Mouse (Mus musculus): ENCODE measurements around the gene Nckap5.

Nckap5 gene

DNA sequence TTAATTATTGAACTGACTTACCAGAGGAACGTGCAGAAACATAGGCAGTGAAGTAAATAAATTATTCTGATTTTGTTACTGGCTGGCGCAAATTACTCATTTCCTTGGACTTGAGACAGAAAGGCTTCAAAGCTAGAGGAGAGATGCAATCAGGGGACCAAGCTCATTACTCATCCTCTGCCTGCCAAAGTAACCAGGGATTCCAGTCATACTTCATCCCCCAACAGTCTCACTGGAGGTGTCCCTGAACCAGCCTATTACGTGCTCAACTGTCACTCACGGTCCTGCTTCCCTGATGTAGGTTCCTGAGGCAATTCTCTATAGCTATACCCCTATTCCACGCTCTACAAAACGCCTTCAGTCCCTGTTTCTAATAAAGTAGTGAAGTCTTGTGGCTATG lies 466.0 kb downstream of the Nckap5 start:
- DNase-seq (ENCODE audit: low spot score in 2 of 2): no peak

GRCm38 (mm10) chr1:126360531-126361220 lies 469.9 kb downstream of the Nckap5 start:
- no peak for DNase-seq (ENCODE audit: low spot score in 2 of 2)

GRCm38 (mm10) chr1:126360111-126360510 lies 470.5 kb downstream of the Nckap5 start:
- DNase-seq (ENCODE audit: low spot score in 2 of 2): no peak

- no peak for DNase-seq (ENCODE audit: low spot score in 2 of 2)
These were observed 488.8 kb downstream of the Nckap5 start for GRCm38 (mm10) chr1:126341806-126342205.

DNA sequence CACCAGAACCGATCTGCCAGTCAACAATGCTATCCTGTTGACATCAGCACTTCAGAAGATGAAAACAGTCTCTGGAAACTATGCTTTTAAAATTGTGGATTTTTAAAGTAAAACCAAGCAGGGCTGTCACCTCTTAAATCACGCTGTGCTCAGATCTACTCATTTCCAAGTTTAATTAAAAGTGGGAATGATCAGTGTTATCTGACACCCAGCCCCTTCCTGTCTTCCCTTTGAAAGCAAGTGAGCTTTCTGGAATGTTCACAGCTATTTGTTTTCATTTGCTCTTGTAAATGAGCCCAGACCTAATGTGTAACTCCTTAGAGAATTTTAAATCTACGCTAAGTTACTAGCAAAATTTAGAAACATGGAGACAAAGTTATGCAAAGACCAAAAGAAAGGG lies 491.3 kb downstream of the Nckap5 start:
- DNase-seq (ENCODE audit: low spot score in 2 of 2): no peak

GRCm38 (mm10) chr1:126334202-126334601 lies 496.4 kb downstream of the Nckap5 start:
- no peak for DNase-seq (ENCODE audit: low spot score in 2 of 2)

DNA sequence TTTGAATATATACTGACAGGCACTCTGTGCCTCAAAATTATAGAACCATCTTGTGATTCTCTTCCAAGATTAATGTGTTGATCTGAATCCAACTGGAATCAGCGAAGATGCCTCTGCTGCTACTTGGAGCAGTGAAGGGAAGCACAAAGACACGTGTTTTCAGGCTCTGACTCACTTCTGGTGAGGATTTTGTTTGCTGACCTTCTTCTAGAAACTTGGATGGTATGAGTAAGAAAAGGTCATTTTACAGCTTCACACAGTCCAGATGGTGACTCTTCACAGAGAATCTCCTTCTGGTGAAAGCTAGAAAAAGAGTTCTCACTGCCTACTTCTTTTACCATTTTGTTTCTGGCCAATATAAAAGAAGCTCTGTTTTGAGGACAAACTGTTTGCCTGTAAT lies 498.6 kb downstream of the Nckap5 start:
- no peak for DNase-seq (ENCODE audit: low spot score in 2 of 2)

DNA sequence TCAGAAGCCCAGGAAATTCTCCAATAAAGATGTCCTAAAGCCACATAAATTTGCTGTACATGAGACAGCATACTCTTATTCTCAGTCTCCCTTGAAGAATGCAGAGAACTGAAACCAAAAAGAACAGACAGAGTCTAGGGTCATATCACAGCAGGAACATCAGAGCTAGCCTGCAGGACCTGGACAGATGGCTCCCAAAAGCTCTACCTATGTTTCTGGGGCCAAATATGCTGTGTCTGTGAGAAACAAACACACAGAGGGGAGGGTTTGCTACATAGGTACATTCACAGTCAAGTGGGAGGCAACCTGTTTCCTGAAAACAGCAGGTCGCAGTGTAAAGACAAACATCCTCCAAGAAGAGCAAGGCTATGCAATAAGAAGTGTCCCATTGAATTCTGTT lies 509.9 kb downstream of the Nckap5 start:
- no peak for DNase-seq (ENCODE audit: low spot score in 2 of 2)

DNA sequence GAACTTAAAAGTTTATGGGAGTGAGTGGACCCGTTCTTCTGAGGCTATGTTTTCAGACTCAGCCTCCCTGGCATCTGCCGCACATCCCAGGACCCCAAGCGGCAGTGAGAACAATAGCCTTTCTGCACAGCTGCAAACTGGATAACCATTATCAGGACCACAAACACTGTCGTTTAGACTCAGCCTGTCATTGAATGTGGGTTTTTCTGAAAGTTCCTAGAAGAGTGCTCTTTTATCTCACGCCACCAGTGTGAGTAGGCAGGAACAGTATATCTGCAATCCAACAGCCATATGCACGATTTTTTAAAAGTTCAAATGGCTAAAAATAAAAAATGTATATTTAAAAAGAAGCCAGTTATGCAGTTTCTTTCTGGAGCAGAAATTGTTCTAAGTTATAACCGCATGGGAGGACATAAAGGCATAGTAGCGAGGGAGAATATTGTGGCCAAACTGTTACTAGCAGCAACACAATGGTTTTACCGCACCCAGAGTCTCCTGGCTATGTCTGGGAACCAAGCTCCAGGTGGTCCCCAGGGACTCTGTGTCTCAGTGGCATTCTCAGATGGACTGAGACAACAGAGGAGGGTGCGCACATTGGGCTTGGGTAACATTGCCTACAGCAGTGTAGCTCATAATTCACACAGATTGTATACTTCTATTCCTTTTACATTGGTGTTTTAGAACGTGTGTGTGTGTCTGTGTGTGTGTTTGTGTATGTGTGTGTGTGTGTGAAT lies 512.6 kb downstream of the Nckap5 start:
- DNase-seq (ENCODE audit: low spot score in 2 of 2): no peak

DNA sequence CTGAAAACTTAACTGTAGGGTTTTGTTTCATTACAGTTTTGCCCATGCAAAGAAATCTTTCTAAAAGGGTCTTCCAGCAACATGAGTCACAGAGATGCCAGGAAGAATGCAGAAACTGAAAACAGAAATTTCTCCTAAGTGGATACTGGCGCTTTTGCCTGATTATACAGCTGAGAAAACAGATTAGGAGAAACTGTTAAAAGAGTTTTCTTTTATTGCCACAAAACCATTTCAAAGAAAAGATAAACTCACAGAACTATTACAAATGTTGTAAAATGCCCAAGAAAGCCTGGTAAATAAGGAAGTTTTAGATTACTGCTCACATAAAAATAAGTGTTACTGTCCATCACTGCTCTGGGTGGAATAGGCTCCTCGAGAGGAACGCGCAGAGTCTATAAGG lies 513.3 kb downstream of the Nckap5 start:
- no peak for DNase-seq (ENCODE audit: low spot score in 2 of 2)

- DNase-seq (ENCODE audit: low spot score in 2 of 2): no peak
These were observed 513.7 kb downstream of the Nckap5 start for GRCm38 (mm10) chr1:126316866-126317265.

DNA sequence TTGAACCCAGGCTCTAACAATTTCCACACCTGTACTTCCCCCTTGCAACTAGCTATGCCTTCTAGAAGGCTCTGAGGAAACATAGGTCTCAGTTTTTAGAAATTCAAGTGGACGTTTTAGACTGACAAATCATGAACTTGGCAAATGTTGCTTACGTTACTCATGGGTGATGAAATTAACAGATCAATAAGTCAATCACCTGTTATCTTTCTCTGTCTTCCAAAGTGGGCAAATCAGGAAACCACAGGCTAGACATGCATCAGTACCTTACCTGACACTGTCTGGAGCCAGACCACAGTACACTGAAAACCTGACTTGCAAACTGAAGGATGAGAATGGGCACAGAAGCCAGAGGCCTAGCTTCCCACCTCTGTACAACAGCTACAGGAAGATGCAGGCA lies 529.5 kb downstream of the Nckap5 start:
- DNase-seq (ENCODE audit: low spot score in 2 of 2): no peak

- DNase-seq (ENCODE audit: low spot score in 2 of 2): no peak
These were observed 565.7 kb downstream of the Nckap5 start for GRCm38 (mm10) chr1:126264931-126265330.

GRCm38 (mm10) chr1:126254364-126254763 lies 576.2 kb downstream of the Nckap5 start:
- no peak for DNase-seq (ENCODE audit: low spot score in 2 of 2)

GRCm38 (mm10) chr1:126253934-126254333 lies 576.7 kb downstream of the Nckap5 start:
- no peak for DNase-seq (ENCODE audit: low spot score in 2 of 2)

- DNase-seq (ENCODE audit: low spot score in 2 of 2): no peak
These were observed 597.4 kb downstream of the Nckap5 start for GRCm38 (mm10) chr1:126233196-126233595.

GRCm38 (mm10) chr1:126231199-126231598 lies 599.4 kb downstream of the Nckap5 start:
- no peak for DNase-seq (ENCODE audit: low spot score in 2 of 2)

GRCm38 (mm10) chr1:126210212-126210611 lies 620.4 kb downstream of the Nckap5 start:
- no peak for DNase-seq (ENCODE audit: low spot score in 2 of 2)

DNA sequence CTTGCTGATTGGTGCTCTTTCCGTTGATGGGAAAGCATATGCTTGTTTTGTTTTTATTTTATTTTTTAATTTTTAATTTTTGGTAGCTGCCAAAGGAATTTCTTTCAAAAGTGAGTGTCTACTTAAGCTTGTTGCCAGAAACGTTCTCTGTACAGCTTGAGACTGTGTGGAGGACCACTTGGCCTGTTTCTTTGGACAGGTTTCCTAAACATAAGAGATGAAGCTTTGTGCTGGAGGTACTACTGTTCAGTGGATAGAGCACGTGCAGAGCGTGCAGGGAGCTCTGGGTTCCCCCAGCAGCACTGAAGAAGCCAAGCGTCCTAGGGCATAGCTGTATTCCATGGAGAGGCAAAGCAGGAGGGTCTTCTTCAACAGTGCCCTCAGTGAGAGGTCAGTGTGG lies 620.9 kb downstream of the Nckap5 start:
- no peak for DNase-seq (ENCODE audit: low spot score in 2 of 2)

- no peak for DNase-seq (ENCODE audit: low spot score in 2 of 2)
These were observed 621.5 kb downstream of the Nckap5 start for GRCm38 (mm10) chr1:126209131-126209530.

GRCm38 (mm10) chr1:126196937-126197336 lies 633.7 kb downstream of the Nckap5 start:
- DNase-seq (ENCODE audit: low spot score in 2 of 2): no peak

GRCm38 (mm10) chr1:126190353-126190752 lies 640.2 kb downstream of the Nckap5 start:
- DNase-seq (ENCODE audit: low spot score in 2 of 2): no peak

DNA sequence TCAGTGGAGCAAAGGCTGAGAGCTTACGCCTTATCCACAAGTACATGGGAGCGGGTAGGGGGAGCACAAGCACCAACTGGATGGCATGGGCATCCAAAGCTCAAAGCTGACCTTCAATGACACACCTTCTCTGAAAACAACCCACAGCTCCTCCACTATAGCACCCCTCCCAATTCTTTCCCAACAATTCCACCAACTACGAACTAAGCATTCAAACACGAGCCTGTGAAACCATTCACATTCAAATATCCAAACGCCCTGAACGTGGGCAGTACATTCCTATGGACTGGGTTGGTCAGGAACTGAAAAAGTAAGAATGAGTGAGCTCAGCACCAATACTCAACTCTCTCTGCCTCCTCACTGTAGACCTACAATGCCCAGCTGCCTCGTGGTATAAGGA lies 646.8 kb downstream of the Nckap5 start:
- DNase-seq (ENCODE audit: low spot score in 2 of 2): no peak

Data from natural killer cell, adult 2 months (primary cell).